Mouse (Mus musculus): ENCODE measurements around the gene Esyt1. TPM values are rescaled to one million over a fixed set of nuclear protein-coding genes. Genes with fewer than 3 reads are reported as not detected.
A peak's percentile ranks its signal among the peaks of the same experiment; 100 is the strongest.
"Not testable (repeated sequence)": the region's sequence is repeated elsewhere in the genome, so short reads cannot be mapped to it uniquely, and the experiment has no call there.

The Esyt1 gene
- polyA plus RNA-seq, 1 experiment from 2014 or later = 22.0 TPM

GRCm38 (mm10) chr10:128510301-128510700 is 15.4 kb downstream of the Esyt1 start:
- H3K9me3 ChIP-seq = no peaks in the 10 kb centered on the region
- H3K27me3 ChIP-seq (ENCODE audit: insufficient read depth, poor library complexity, severe bottlenecking) = peaks cover 18% of the 10 kb centered on the region
- no peak for DNase-seq (ENCODE audit: low spot score)
- peaks cover 35% of the 10 kb centered on the region for H3K36me3 ChIP-seq
- 84% methylated on average over 11 of the region's 11 CpGs for WGBS
- H3K27ac ChIP-seq = no peak overlapping the region
- H3K4me1 ChIP-seq (replicated peaks) = no peaks in the 10 kb centered on the region
- no peak overlapping the region for H3K4me3 ChIP-seq

GRCm38 (mm10) chr10:128509831-128510230 is 15.8 kb downstream of the Esyt1 start:
- Histone ChIP-seq H3K4me3 (no peak overlapping the region), H3K36me3 (peaks cover 30% of the 10 kb centered on the region), H3K9me3 (no peaks in the 10 kb centered on the region), H3K27ac (no peak overlapping the region), H3K4me1 (replicated peaks) (no peaks in the 10 kb centered on the region), H3K27me3 (ENCODE audit: insufficient read depth, poor library complexity, severe bottlenecking) (peaks cover 13% of the 10 kb centered on the region)
- 90% methylated on average over 4 of the region's 4 CpGs for WGBS
- no peak for DNase-seq (ENCODE audit: low spot score)

- H3K27me3 ChIP-seq (ENCODE audit: insufficient read depth, poor library complexity, severe bottlenecking) = peaks cover 12% of the 10 kb centered on the region; the same call in 1 of the 2 replicates
- DNase-seq (ENCODE audit: low spot score) = no peak
- 91% methylated on average over 9 of the region's 9 CpGs for WGBS
- H3K4me1 ChIP-seq (replicated peaks) = no peaks in the 10 kb centered on the region
- H3K36me3 ChIP-seq = peaks cover 30% of the 10 kb centered on the region
- no peak overlapping the region for H3K4me3 ChIP-seq
- H3K27ac ChIP-seq = no peak overlapping the region
- H3K9me3 ChIP-seq = no peaks in the 10 kb centered on the region
Observed at GRCm38 (mm10) chr10:128509203-128509602, 16.5 kb downstream of the Esyt1 start.

GRCm38 (mm10) chr10:128508260-128508659 is 17.4 kb downstream of the Esyt1 start:
- no peak overlapping the region for H3K4me3 ChIP-seq
- H3K4me1 ChIP-seq (replicated peaks) = no peaks in the 10 kb centered on the region
- peaks cover 7% of the 10 kb centered on the region; the same call in 1 of the 2 replicates for H3K27me3 ChIP-seq (ENCODE audit: insufficient read depth, poor library complexity, severe bottlenecking)
- 89% methylated on average over 9 of the region's 9 CpGs for WGBS
- no peaks in the 10 kb centered on the region for H3K9me3 ChIP-seq
- H3K27ac ChIP-seq = no peak overlapping the region
- no peak for DNase-seq (ENCODE audit: low spot score)
- H3K36me3 ChIP-seq = peaks cover 30% of the 10 kb centered on the region

- Histone ChIP-seq H3K27me3 (ENCODE audit: insufficient read depth, poor library complexity, severe bottlenecking) (no peaks in the 10 kb centered on the region), H3K4me3 (no peak overlapping the region), H3K9me3 (no peaks in the 10 kb centered on the region), H3K4me1 (replicated peaks) (no peaks in the 10 kb centered on the region), H3K27ac (no peak overlapping the region), H3K36me3 (peaks cover 14% of the 10 kb centered on the region; the same call in 1 of the 2 replicates)
- WGBS = 95% methylated on average over 14 of the region's 14 CpGs
- no peak for DNase-seq (ENCODE audit: low spot score)
Observed at GRCm38 (mm10) chr10:128505974-128506373, 19.7 kb downstream of the Esyt1 start.

- not testable (repeated sequence) for H3K9me3 ChIP-seq; H3K4me1 ChIP-seq (replicated peaks); H3K36me3 ChIP-seq; H3K4me3 ChIP-seq; H3K27ac ChIP-seq; H3K27me3 ChIP-seq (ENCODE audit: insufficient read depth, poor library complexity, severe bottlenecking); DNase-seq (ENCODE audit: low spot score)
- WGBS = 89% methylated on average over 5 of the region's 5 CpGs
Observed at GRCm38 (mm10) chr10:128505371-128505667, 20.4 kb downstream of the Esyt1 start.

- no peaks in the 10 kb centered on the region for H3K9me3 ChIP-seq
- DNase-seq (ENCODE audit: low spot score) = no peak
- H3K36me3 ChIP-seq = 0 out of 2 replicates have a peak, but pooled peaks cover 4% of the 10 kb centered on the region
- H3K4me1 ChIP-seq (replicated peaks) = no peaks in the 10 kb centered on the region
- H3K4me3 ChIP-seq = no peak overlapping the region
- no peaks in the 10 kb centered on the region for H3K27me3 ChIP-seq (ENCODE audit: insufficient read depth, poor library complexity, severe bottlenecking)
- 82% methylated on average over 9 of the region's 9 CpGs for WGBS
- no peak overlapping the region for H3K27ac ChIP-seq
Observed at GRCm38 (mm10) chr10:128504641-128505370, 20.9 kb downstream of the Esyt1 start.

GRCm38 (mm10) chr10:128504012-128504411 is 21.7 kb downstream of the Esyt1 start:
- Histone ChIP-seq H3K4me1 (replicated peaks) (peaks cover 7% of the 10 kb centered on the region), H3K27me3 (ENCODE audit: insufficient read depth, poor library complexity, severe bottlenecking) (no peaks in the 10 kb centered on the region), H3K27ac (no peak overlapping the region), H3K4me3 (no peak overlapping the region), H3K9me3 (no peaks in the 10 kb centered on the region), H3K36me3 (0 out of 2 replicates have a peak, but pooled peaks cover 4% of the 10 kb centered on the region)
- WGBS = 74% methylated on average over 3 of the region's 3 CpGs
- DNase-seq (ENCODE audit: low spot score) = no peak

- H3K27ac ChIP-seq = no peak overlapping the region
- H3K27me3 ChIP-seq (ENCODE audit: insufficient read depth, poor library complexity, severe bottlenecking) = no peaks in the 10 kb centered on the region
- peaks cover 9% of the 10 kb centered on the region for H3K4me1 ChIP-seq (replicated peaks)
- DNase-seq (ENCODE audit: low spot score) = no peak
- WGBS = 82% methylated on average over 8 of the region's 8 CpGs
- 0 out of 2 replicates have a peak, but pooled peaks cover 4% of the 10 kb centered on the region for H3K36me3 ChIP-seq
- H3K4me3 ChIP-seq = no peak overlapping the region
- no peaks in the 10 kb centered on the region for H3K9me3 ChIP-seq
Observed at GRCm38 (mm10) chr10:128503532-128503931, 22.1 kb downstream of the Esyt1 start.

- Histone ChIP-seq H3K27ac (no peak overlapping the region), H3K4me3 (no peak overlapping the region), H3K4me1 (replicated peaks) (peaks cover 21% of the 10 kb centered on the region), H3K27me3 (ENCODE audit: insufficient read depth, poor library complexity, severe bottlenecking) (no peaks in the 10 kb centered on the region), H3K9me3 (no peaks in the 10 kb centered on the region), H3K36me3 (0 out of 2 replicates have a peak, but pooled peaks cover 4% of the 10 kb centered on the region)
- DNase-seq (ENCODE audit: low spot score) = no peak
- WGBS = 81% methylated on average over 5 of the region's 5 CpGs
Observed at GRCm38 (mm10) chr10:128502341-128502740, 23.3 kb downstream of the Esyt1 start.

GRCm38 (mm10) chr10:128499116-128499671 is 26.5 kb downstream of the Esyt1 start:
- 3% methylated on average over 21 of the region's 21 CpGs for WGBS
- peaks cover 44% of the 10 kb centered on the region for H3K4me1 ChIP-seq (replicated peaks)

GRCm38 (mm10) chr10:128498590-128498989 is 27.1 kb downstream of the Esyt1 start, which contains the start of gene Myl6b:
TSS of gene Myl6b (minus strand) at chr10:128498685.
- Histone ChIP-seq H3K27ac (peak within 1 kb of the TSS; percentile 83), H3K27me3 (ENCODE audit: insufficient read depth, poor library complexity, severe bottlenecking) (peaks cover 8% of the 10 kb centered on the region), H3K9me3 (no peaks in the 10 kb centered on the region), H3K4me3 (peak within 1 kb of the TSS; percentile 64), H3K4me1 (replicated peaks) (peaks cover 44% of the 10 kb centered on the region), H3K36me3 (no peaks in the 10 kb centered on the region)
- peak; percentile 96 for DNase-seq (ENCODE audit: low spot score)
- WGBS = under 1% methylated on average over 27 of the region's 27 CpGs

More at GRCm38 (mm10) chr10:128499116-128499671, 26.5 kb downstream of the Esyt1 start:
- Histone ChIP-seq H3K4me3 (peak overlapping the region; percentile 64), H3K27ac (peak overlapping the region; percentile 74), H3K36me3 (no peaks in the 10 kb centered on the region), H3K9me3 (no peaks in the 10 kb centered on the region), H3K27me3 (ENCODE audit: insufficient read depth, poor library complexity, severe bottlenecking) (peaks cover 8% of the 10 kb centered on the region)
- DNase-seq (ENCODE audit: low spot score) = peak; percentile 61

- H3K9me3 ChIP-seq = no peaks in the 10 kb centered on the region
- peak overlapping the region; percentile 5; the same call in 1 of the 2 replicates for H3K4me3 ChIP-seq
- peaks cover 8% of the 10 kb centered on the region for H3K27me3 ChIP-seq (ENCODE audit: insufficient read depth, poor library complexity, severe bottlenecking)
- H3K27ac ChIP-seq = no peak overlapping the region
- H3K36me3 ChIP-seq = peaks cover 4% of the 10 kb centered on the region; the same call in 1 of the 2 replicates
- no peak for DNase-seq (ENCODE audit: low spot score)
- H3K4me1 ChIP-seq (replicated peaks) = peaks cover 51% of the 10 kb centered on the region
- 37% methylated on average over 6 of the region's 6 CpGs for WGBS
Observed at GRCm38 (mm10) chr10:128497134-128497737, 28.4 kb downstream of the Esyt1 start.

All from hindbrain, embryonic 10.5 days (tissue).